Mouse (Mus musculus) right cerebral cortex, postnatal 14 days (tissue): ENCODE measurements around the gene Med19.
"Not testable (repeated sequence)": the region's sequence is repeated elsewhere in the genome, so short reads cannot be mapped to it uniquely, and the experiment has no call there.

ENCODE experiments used
- DNase-seq: peaks from one replicate; pipeline ENCODE4 v3.0.0; 2022

Gene Med19

DNA sequence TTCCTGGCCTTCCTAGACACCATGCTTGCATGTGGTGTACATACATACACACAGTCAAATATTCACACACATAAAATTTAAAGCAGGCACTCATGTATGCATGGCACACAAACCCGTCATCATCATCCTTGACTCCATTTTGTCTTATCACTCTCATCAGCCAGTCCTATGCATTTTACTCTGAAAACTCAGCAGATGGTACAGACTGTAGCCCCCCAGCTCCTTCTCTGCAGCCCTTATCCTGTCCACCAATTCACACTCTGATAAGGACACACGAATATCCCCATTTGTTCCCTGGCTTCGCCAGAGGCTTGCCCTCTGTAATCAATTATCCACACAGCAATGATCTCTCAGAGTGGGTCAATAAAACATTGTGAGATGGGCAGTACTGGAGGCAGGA, 43.0 kb downstream of the Med19 start:
- DNase-seq: no peak

DNA sequence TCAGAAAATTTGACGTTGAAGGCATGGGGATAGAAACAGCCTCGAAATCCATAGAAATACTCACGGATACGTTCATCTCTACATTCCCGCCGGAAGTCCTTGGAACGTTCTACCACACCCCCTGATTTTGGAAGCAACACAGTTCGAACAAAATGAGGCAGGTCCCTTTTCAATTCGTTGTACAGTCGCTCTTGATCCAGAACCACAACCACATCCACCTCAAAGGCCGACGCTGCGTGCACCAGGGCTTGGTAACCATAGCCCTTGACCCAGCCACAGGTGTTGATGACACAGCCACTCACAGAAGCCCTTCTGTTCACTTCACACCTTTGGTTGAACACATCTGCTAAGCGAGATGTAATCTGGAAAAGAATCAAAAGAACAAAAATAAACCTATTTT, 45.7 kb downstream of the Med19 start:
- no peak for DNase-seq

DNA sequence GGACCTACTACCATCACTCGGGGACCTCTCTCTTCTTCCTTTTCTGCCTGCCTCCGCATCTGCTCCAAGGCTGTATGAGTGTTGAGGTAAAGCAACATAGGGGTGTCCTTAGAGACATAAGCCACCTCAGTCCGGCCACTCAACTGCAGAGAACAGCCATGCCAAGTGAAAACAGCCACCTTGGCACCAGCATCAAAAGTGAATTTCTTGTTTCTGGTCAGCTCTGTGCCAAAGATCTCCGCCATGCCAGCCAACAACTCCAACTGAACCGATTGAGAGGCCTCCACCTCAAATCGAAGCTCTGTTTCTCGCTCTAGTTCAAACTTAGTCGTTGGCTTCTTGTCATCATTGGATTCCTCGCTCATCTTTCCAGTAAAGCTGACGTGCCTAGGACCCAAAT, 47.6 kb downstream of the Med19 start:
- no peak for DNase-seq

DNA sequence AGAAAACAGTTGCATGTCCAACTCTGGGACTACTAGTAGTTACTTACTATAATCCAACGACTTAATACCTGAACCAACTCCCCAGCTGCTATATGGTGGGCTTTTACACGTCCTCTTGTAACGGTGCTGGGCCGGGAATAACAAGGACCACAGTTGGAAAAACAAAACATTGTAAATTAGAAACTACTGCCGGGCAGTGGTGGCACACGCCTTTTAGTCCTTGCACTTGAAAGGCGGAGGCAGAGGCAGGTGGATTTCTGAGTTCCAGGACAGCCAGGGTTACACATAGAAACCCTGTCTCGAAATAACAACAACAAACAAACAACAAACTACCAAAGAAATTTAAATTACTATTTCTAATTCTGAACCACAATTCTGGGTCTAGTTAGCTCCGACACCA, 48.5 kb downstream of the Med19 start:
- DNase-seq: no peak

DNA sequence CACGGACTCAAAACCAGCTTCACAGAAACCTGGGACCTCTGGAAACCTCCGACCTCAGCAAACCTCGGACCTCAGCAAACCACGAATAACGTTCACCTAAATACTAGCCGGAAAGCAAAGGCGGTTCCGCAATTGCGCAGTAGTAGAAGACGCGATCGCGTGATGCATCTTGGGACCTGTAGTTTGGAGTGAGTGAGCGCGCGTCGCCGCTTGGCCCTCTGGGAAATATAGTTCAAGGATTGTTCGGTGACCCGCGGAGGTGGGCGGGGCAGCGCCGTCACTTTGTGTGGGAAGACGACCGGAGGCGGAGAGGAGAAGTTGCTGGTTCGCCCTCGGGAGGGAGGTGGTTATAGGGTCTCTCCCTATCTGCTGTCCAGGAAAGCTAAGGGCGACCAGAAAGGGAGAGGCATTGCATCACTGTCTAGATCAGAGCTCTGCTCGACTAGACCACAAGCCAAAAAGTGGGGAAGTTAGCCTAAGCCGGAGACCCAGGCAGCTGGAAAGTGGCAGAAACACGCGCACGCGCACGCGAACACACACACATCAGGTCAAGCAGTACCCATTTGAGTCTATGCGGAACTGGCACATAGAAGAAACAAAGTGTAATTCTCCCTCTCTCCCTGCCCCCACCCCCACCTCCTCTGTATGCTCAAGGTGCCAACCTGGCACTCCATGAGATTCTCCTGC, 49.1 kb downstream of the Med19 start, which contains the start of gene Clp1:
Gene Clp1, minus strand, starts transcription at position 179 of the 687 bp plus-strand sequence.
- peak; percentile 92 for DNase-seq

DNA sequence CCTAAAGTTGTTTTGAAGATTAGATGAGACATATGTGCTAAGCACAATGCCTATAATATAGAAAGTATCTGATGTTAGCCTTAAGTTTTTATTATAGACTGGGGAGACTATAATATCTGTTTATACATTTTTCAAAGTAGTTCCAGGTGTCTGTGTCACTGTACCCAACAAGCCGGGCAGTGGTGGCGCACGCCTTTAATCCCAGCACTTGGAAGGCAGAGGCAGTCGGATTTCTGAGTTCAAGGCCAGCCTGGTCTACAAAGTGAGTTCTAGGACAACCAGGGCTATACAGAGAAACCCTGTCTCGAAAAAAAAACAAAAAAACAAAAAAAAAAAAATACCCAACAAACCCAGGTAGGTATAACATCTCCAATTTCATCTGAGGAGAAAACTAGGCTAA, 50.0 kb downstream of the Med19 start:
- not testable (repeated sequence) for DNase-seq

DNA sequence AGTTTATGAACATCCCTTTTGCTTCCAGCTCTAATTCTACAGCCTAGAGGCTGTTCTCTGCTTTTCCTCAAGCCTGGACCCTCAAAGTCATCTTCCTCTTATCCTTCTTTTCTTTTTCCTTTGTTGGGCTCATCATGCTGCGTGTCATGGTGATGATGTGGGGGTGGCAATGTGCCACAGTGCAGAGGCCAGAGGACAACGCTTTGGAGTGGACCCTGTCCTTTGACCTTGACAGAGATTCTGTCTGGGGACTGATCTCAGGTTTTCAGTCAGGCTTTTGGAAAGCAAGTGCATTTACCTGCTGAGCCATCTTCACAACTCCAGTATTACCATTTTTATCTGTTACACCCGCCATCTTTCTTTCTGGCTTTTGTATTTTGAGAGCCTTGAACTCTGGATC, 53.0 kb downstream of the Med19 start:
- DNase-seq: no peak

DNA sequence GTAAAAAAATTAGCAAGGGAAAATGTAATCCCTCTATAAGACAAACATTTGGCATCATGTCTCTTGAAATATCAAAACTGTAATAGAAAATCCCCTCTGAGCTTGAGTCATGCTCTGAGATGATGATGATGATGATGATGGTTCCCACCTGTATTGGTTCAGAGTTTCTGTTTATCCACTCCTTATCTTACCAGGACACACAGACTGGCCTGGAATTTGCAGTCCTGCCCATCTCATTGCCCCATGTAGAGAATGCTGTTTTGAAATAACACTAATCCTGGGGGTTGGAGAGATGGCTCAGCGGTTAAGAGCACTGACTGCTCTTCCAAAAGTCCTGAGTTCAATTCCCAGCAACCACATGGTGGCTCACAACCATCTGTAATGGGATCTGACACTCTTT, 54.2 kb downstream of the Med19 start:
- no peak for DNase-seq

DNA sequence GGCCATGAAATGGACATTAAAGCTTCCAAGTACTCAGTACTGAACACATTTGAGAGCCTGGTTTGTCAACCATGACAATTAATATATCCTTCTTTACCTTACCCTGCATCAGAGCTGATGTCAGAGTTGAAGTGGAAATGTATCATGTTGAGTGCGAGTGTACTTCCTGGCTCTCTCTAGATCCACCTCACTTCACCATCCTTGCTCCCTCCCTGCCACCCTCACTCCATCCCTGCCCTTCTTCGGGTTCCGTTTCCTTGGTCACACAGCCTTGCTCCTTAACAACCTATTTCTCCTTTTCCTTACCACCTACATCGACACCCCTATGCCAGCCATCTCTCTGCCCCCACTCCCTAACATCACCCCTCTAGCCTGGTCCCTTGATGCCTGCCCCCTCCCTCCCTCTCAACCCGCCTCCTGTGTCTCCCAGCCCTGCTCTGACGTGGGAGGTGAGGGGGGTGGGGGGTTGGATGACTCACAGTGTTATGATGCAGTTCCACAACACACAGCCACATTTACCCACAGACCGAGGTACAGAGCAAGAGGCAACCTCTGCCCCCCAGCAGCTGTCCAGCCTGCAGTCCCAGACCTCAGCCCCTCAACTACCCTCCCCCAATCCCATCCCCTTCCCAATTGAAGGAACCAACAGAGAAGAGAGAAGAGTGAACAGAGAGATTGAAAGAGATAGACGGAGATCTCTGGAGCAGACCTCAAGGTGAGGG, 55.5 kb downstream of the Med19 start, which contains the start of gene Ypel4:
Gene Ypel4, plus strand, starts transcription at position 480 of the 722 bp plus-strand sequence.
- DNase-seq: peak; percentile 54

DNA sequence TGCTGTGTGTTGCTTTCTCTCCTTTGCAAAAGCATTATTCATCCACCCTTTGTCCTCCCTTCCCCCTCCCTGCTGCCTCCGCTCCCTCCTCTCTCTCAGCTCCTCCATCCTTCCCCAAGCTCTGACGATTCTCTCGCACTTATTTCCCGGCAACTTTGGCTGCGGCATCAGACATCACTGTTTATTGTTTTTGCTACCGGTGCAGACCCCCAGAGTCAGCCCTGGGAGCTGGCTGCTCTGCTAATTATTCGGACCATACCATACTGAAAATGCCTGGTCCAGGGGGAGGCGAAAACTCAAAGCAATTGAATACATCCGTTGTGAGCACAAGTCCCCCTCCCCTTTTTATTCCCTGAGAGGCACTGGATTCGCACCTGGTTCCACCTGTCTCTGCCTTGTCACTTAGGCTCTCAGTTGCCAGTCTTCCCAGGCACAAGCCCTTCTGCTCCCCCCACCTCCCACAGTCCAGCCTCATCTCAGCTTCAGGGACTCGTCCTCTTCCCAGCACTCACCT, 56.2 kb downstream of the Med19 start:
- no peak for DNase-seq

DNA sequence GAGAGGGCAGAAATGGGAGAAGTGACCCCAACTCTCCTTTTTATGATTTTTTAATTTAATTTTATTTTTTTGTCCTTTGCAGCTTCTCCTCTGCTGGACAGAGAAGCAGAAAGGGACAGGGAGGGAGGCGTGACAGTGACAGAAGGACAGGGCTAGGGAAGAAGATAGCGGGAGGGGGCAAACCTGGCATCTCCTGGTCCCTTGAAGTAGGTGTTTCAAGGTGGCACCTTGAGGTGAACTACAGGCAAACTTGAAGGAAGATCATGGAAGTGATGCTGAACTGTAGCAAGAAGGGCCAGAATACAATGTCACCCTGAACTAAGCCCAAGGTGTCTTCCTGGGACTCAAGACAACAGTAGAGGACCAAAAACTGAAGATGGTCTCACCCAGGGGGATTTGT, 56.7 kb downstream of the Med19 start:
- DNase-seq: no peak

DNA sequence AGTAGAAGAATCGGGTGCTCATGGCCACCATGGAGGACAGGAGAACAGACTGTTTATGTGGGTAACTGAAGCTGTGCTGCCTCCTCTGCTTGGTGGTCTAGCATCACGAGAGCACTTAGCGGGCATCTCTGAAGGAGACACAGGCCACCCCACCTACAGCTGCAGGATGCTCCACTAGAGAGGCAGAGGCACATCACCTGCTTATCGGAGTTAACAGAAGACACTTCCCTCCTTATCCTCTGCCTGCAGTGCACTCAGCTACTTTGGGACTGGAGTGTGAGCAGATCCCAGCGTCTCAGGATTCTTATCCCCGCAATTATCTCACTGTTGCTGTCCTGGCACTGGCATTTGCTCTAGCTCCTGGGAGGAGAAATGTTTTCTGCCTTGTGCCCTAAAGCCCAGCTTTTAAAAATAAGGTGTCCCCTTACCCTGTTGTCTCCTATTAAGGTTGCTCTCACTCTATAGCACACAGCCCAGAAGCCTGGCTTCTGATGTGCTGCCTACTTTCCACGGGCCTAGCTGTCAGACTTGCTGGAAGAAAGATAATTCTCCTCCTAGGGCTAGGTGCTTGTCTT, 57.2 kb downstream of the Med19 start:
- no peak for DNase-seq

DNA sequence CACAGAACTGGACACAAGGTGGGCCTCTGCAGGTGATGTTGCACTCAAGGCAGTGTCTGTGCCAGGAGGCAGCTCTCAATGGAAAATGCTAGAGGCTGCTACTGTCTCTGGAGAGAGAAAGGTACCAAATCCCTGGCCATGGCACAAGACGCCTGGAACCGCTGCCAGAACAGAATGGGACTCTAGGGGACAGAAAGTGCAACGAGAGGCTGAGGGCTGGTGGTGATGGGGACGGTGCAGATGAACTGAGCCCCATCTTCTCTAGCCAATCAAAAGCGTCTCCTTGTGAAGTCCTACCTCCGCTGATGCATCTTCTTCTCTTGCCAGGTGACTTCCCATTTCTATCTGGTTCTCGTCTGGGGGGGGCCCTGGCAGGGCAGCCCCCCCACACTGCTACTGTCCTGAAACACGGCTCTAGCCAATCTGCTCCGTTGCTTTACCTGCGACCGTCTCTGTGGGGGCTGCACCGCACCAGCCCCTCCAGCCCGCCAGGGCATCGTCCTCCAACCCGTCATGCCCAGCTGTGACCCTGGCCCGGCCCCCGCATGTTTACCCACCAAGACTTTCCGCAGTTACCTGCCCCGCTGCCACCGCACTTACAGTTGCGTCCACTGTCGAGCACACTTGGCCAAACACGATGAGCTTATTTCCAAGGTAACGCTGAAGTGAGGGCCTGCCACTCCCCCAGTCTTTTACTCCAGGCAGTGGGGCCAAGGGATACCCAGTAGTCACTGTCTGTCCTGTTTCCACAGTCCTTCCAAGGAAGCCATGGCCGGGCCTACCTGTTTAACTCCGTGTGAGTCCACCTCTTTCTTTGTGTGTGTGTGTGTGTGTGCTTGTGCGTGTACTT, 58.3 kb downstream of the Med19 start:
- no peak for DNase-seq

DNA sequence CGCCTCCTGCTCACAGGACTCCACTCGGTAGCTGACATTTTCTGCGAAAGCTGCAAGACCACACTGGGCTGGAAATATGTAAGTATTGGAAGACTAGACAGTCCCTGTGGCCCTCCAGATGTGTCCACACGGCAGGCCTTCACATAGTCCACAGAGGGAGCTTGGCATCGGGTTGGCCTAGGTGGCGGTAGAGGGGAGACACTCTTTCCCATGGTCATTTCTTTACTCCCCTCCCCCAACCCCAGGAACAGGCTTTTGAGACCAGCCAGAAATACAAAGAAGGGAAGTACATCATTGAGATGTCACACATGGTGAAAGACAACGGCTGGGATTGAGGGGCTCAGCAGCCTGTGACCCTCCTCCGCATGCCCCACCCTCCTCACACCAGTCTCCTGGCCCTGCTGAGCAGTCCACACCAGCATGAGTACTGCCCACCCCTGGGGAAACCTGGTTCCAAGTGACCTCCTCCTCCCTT, 59.3 kb downstream of the Med19 start:
- no peak for DNase-seq
